Mouse (Mus musculus) olfactory bulb, adult 2 months (tissue): ENCODE measurements around the gene Sept14. TPM values are rescaled to one million over a fixed set of nuclear protein-coding genes. Genes with fewer than 3 reads are reported as not detected.

Source experiments
- H3K27ac ChIP-seq: fragments of 200-500 bp; 2 replicates; pipeline ENCODE4 v1.5.1; 2012; ENCODE audit warnings: low read depth, low read length; ENCODE audit not compliant: insufficient read depth
- H3K4me1 ChIP-seq: fragments of 200-500 bp; 2 replicates; pipeline ENCODE4 v1.6.1; 2012; ENCODE audit warnings: low read length; ENCODE audit not compliant: control insufficient read depth, insufficient read depth
- H3K4me3 ChIP-seq: fragments of 200-500 bp; 2 replicates; pipeline ENCODE4 v1.5.1; 2012; ENCODE audit warnings: mild to moderate bottlenecking, low read depth, low read length, moderate library complexity; ENCODE audit not compliant: insufficient read depth
- CTCF ChIP-seq: fragments of 200-500 bp; IDR thresholded peaks from 2 replicates; pipeline ENCODE4 v1.5.1; 2012; ENCODE audit warnings: low read depth, mild to moderate bottlenecking, low read length, moderate library complexity; ENCODE audit not compliant: insufficient read depth
- POLR2A ChIP-seq: fragments of 200-500 bp; IDR thresholded peaks from 2 replicates; pipeline ENCODE4 v1.6.1; 2012; ENCODE audit warnings: mild to moderate bottlenecking, low read depth, low read length, moderate library complexity; ENCODE audit not compliant: insufficient read depth
- WGBS: fragments of 180-500 bp; shearing (Covaris S2); methylation state at CpG from one replicate; pipeline ENCODE4 v1.1.7; 2018; 5-methylcytosine and 5-hydroxymethylcytosine counted together
- polyA plus RNA-seq: library from polyadenylated mRNA; stranded (reverse); fragments of >200 nt; gene quantifications from 2 replicates; pipeline ENCODE4 v1.2.4, GENCODE M21; 2012; ENCODE audit warnings: low replicate concordance; ENCODE audit not compliant: missing spikeins, insufficient read depth, insufficient read length

The Sept14 gene
- polyA plus RNA-seq, result not detected in 2 replicates

GRCm38 (mm10) chr5:129708412-129708811 is at the start of gene Sept14:
TSS of gene Sept14 (minus strand) at chr5:129708512.
- no peak within 1 kb of the TSS for H3K27ac ChIP-seq
- WGBS, result 73% methylated on average over 2 of the region's 2 CpGs
- TF ChIP-seq CTCF (no peak), POLR2A (no peak)
- no peaks in the 10 kb centered on the region for H3K4me1 ChIP-seq
- H3K4me3 ChIP-seq, result no peak within 1 kb of the TSS

DNA sequence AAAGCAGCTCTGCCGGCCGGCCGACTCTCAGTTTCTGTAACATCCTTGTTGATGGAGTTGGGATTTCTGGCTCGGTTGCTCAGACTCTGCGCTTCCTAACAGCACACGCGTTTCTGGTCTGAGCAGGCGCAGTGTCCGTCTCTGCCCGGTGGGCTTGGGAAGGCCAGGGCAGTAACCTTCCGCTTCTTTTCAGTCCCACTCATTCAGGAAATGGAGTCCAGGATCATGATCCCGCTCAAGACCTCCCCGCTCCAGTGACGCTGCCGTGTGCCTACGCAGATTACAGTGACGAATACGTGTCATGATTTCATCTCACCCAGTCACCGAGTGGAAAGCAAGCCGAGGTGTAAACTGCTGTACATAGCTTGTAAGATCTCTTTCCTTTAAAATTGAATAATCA is 48.6 kb upstream of the Sept14 start:
- no peak overlapping the region for H3K4me3 ChIP-seq
- TF ChIP-seq CTCF (no peak), POLR2A (no peak)
- H3K27ac ChIP-seq, result no peak overlapping the region
- no peaks in the 10 kb centered on the region for H3K4me1 ChIP-seq
- WGBS, result 94% methylated on average over 20 of the region's 20 CpGs

GRCm38 (mm10) chr5:129744050-129744449 is 35.7 kb upstream of the Sept14 start:
- no peak overlapping the region for H3K4me3 ChIP-seq
- WGBS, result 79% methylated on average over 6 of the region's 6 CpGs
- no peak overlapping the region for H3K27ac ChIP-seq
- H3K4me1 ChIP-seq, result no peaks in the 10 kb centered on the region
- no peak for TF ChIP-seq POLR2A
- no peak for TF ChIP-seq CTCF

DNA sequence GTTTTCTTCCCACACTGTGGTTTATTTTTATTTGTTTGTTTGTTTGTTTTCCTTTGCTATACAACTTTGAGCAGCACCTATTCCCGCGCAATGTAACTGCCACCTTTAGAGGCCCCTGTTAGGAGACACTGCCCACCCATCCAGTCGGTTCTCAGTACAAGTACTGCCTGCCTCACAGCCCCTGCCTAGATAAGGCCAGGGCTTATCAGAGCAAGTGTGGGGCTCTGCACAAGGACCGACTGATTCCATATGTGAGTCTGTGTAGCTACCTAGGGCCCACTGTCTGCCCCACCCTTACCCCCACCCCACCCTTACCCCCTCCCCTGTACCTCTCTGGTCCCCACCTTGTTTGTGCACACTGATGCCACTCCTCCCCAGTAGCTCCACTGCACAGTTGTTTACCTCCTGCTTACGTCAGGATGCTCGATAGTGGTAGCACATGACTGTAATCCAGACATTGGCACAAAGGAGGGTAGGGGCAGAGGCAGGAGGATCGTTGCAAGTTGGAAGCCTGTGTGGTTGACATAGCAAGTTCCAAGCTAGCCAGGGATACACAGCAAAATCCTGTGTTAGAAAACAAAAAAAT is 34.7 kb upstream of the Sept14 start:
- TF ChIP-seq CTCF, result no peak
- no peak for TF ChIP-seq POLR2A
- 83% methylated on average over 7 of the region's 7 CpGs for WGBS
- H3K4me3 ChIP-seq, result no peak overlapping the region
- no peaks in the 10 kb centered on the region for H3K4me1 ChIP-seq
- no peak overlapping the region for H3K27ac ChIP-seq

GRCm38 (mm10) chr5:129740976-129741375 is 32.7 kb upstream of the Sept14 start:
- 75% methylated on average over 1 of the region's 1 CpGs for WGBS
- Histone ChIP-seq H3K4me1 (no peaks in the 10 kb centered on the region), H3K27ac (no peak overlapping the region), H3K4me3 (no peak overlapping the region)
- TF ChIP-seq POLR2A (no peak), CTCF (no peak)

DNA sequence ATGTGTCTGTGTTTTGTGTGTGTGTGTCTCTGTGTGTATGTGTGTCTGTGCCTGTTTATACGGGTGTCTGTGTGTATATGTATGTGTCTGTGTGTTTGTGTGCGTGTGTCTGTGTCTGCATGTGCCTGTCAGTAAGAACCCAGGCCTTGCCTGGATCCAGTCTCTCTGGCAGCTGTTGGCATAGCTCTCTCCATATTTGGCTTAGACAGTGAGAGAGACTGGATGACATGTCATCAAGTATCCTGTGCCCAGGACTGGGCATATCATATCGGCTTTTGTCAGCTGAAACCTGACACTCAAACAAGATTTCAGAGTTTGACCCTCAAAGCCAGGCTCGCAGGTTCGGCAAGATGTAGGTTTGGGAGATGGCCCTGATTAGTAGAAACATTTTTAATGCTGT is 22.7 kb upstream of the Sept14 start:
- no peak for TF ChIP-seq CTCF
- no peak for TF ChIP-seq POLR2A
- Histone ChIP-seq H3K27ac (no peak overlapping the region), H3K4me1 (peaks cover 14% of the 10 kb centered on the region), H3K4me3 (no peak overlapping the region)
- 77% methylated on average over 5 of the region's 5 CpGs for WGBS

GRCm38 (mm10) chr5:129730344-129730743 is 22.0 kb upstream of the Sept14 start:
- 57% methylated on average over 11 of the region's 11 CpGs for WGBS
- Histone ChIP-seq H3K4me3 (no peak overlapping the region), H3K4me1 (peaks cover 14% of the 10 kb centered on the region), H3K27ac (0 out of 2 replicates have a peak overlapping the region, but pooled peaks have one; percentile 49)
- TF ChIP-seq POLR2A (no peak), CTCF (no peak)

GRCm38 (mm10) chr5:129729286-129729685 is 21.0 kb upstream of the Sept14 start:
- peaks cover 14% of the 10 kb centered on the region for H3K4me1 ChIP-seq
- 76% methylated on average over 11 of the region's 11 CpGs for WGBS
- no peak overlapping the region for H3K27ac ChIP-seq
- no peak overlapping the region for H3K4me3 ChIP-seq
- no peak for TF ChIP-seq POLR2A
- no peak for TF ChIP-seq CTCF

DNA sequence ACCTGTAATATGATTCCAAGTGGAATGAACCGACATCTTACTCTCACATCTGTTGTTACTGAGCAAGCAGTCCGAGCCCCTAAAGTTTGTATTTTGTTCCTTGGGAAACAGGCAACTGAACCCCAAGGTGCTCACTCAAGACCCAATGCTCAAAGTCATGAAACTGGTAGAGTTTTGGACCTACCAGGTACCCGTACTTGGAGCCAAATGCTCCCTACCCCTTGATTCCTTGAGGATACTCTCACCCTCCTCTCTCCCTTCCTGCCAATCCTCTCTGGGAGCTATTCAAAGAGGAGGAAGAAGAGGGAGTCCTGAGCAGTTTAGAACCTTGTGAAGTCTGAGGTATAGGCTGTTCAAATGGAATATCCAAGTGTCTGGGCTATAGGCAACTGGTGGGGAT is 18.5 kb upstream of the Sept14 start:
- 83% methylated on average over 3 of the region's 3 CpGs for WGBS
- Histone ChIP-seq H3K4me1 (peaks cover 19% of the 10 kb centered on the region), H3K4me3 (no peak overlapping the region), H3K27ac (no peak overlapping the region)
- no peak for TF ChIP-seq POLR2A
- TF ChIP-seq CTCF, result no peak
